ENCODE assay signal across 12 mouse cellular contexts in genomic region chr7:68667215-68667614, GRCm38 (mm10).
DNase-seq lines count a peak whose midpoint lies in the region; ATAC-seq and TF ChIP-seq lines count a peak whose summit lies in the region.
"Had no signal": no experiment of that assay in that cellular context is flagged by ENCODE, and none has a peak within 500 bp of the region (broad histone marks: within the 10 kb centered on the region; RNA-seq: fewer than 3 reads in every experiment).

No protein-coding gene starts in this region.

- peak; percentile 62 for TF ChIP-seq CTCF in bone marrow, adult 2 months (IDR thresholded peaks at IDR 0.05; ENCODE audit: control insufficient read depth, insufficient read depth, low read length)

- ATAC-seq in cerebellum, adult (ENCODE audit: insufficient number of reproducible peaks, low FRiP score, low TSS enrichment) = no peak
- no peak for ATAC-seq in heart, embryonic 11.5 days (replicated peaks; ENCODE audit: insufficient number of reproducible peaks, low FRiP score, low TSS enrichment)
- ATAC-seq: midbrain, embryonic 15.5 days had no signal

- H3K9ac ChIP-seq in heart, embryonic 11.5 days (ENCODE audit: low read depth, low read length) = no peak overlapping the region
- H3K9ac ChIP-seq: embryonic facial prominence, embryonic 13.5 days; midbrain, embryonic 15.5 days had no signal

- H3K27ac ChIP-seq in bone marrow, adult 2 months (ENCODE audit: control insufficient read depth, insufficient read depth, low read depth, low read length, poor library complexity) = no peak overlapping the region
- H3K27ac ChIP-seq in heart, embryonic 11.5 days (ENCODE audit: low read depth, low read length) = no peak overlapping the region
- H3K27ac ChIP-seq: embryonic facial prominence, embryonic 13.5 days; midbrain, embryonic 15.5 days had no signal

- H3K4me1 ChIP-seq in bone marrow, adult 2 months (ENCODE audit: control insufficient read depth, insufficient read depth, low read length) = no peaks in the 10 kb centered on the region; the same call in 1 of the 2 replicates
- no peaks in the 10 kb centered on the region for H3K4me1 ChIP-seq in heart, embryonic 11.5 days (ENCODE audit: control insufficient read depth, insufficient read depth, low read length)
- H3K4me1 ChIP-seq: midbrain, embryonic 15.5 days had no signal

- H3K4me2 ChIP-seq in heart, embryonic 11.5 days = no peak overlapping the region
- H3K4me2 ChIP-seq: embryonic facial prominence, embryonic 13.5 days; midbrain, embryonic 15.5 days had no signal

- no peaks in the 10 kb centered on the region for H3K36me3 ChIP-seq in heart, embryonic 11.5 days (ENCODE audit: control insufficient read depth, insufficient read depth, low read length)
- H3K36me3 ChIP-seq: embryonic facial prominence, embryonic 13.5 days; midbrain, embryonic 15.5 days had no signal

- H3K9me3 ChIP-seq in heart, embryonic 11.5 days (replicated peaks; ENCODE audit: control insufficient read depth, low read length) = no peaks in the 10 kb centered on the region
- H3K9me3 ChIP-seq: embryonic facial prominence, embryonic 13.5 days; midbrain, embryonic 15.5 days had no signal

- H3K27me3 ChIP-seq in heart, embryonic 11.5 days (ENCODE audit: control insufficient read depth, insufficient read depth, low read length) = no peaks in the 10 kb centered on the region
- H3K27me3 ChIP-seq: CH12.LX; midbrain, embryonic 15.5 days had no signal

- H3K4me3 ChIP-seq in bone marrow, adult 2 months (replicated peaks; ENCODE audit: control insufficient read depth, low read depth, low read length) = no peak overlapping the region
- no peak overlapping the region for H3K4me3 ChIP-seq in heart, embryonic 11.5 days (ENCODE audit: low read depth, low read length)
- H3K4me3 ChIP-seq: embryonic facial prominence, embryonic 13.5 days; midbrain, embryonic 15.5 days had no signal

- no peak for TF ChIP-seq POLR2A in bone marrow, adult 2 months (IDR thresholded peaks at IDR 0.05; ENCODE audit: borderline replicate concordance, control insufficient read depth, low read depth, low read length)

- DNase-seq in cerebellum, postnatal 14 days = peak; percentile 23 to 48
- DNase-seq in left cerebral cortex, adult 18-20 months (ENCODE audit: low spot score in 2 of 2) = peak; percentile 8 to 10
- DNase-seq in left cerebral cortex, adult 9 months (ENCODE audit: low spot score in 2 of 2) = no peak
- peak; percentile 19 for DNase-seq in lung, postnatal 14 days
- DNase-seq in yolk sac, embryonic 10.5 days (ENCODE audit: low spot score) = no peak
- DNase-seq: layer of hippocampus, postnatal 36 days had no signal

- 52% methylated on average over 4 of the region's 4 CpGs for WGBS in bone marrow, adult 2 months
- WGBS in heart, embryonic 11.5 days (ENCODE audit: insufficient replicate concordance) = 54% methylated on average over 4 of the region's 4 CpGs

Comparison
In these comparisons a context has a peak if more than half of its experiments do, and no peak if none do; other contexts are left out.
1. DNase-seq: peak in cerebellum, postnatal 14 days (2 of 2), left cerebral cortex, adult 18-20 months (2 of 2) and lung, postnatal 14 days (single experiment); none in left cerebral cortex, adult 9 months (0 of 2) and yolk sac, embryonic 10.5 days (single experiment).